Mouse (Mus musculus) midbrain, embryonic 12.5 days (tissue): ENCODE data around the gene Galnt10. TPM values are rescaled to one million over a fixed set of nuclear protein-coding genes. Genes with fewer than 3 reads are reported as not detected.
A peak's percentile ranks its signal among the peaks of the same experiment; 100 is the strongest.

Experiments used
- ATAC-seq: fragments of 200-750 bp; cut with Nextera tagmentation; 2 replicates; pipeline ENCODE4 v1.8.0; 2017; ENCODE audit warnings: low read depth, moderate TSS enrichment, moderate library complexity; ENCODE audit not compliant: low FRiP score
- H3K27ac ChIP-seq: fragments of 300-500 bp; sonication (generic); replicated peaks from 2 replicates; pipeline ENCODE4 v1.5.1; 2016; ENCODE audit warnings: mild to moderate bottlenecking
- H3K27me3 ChIP-seq: fragments of 300-500 bp; sonication (generic); 2 replicates; pipeline ENCODE4 v1.6.1; 2016; ENCODE audit warnings: mild to moderate bottlenecking
- H3K36me3 ChIP-seq: fragments of 300-500 bp; sonication (generic); 2 replicates; pipeline ENCODE4 v1.6.1; 2016
- H3K4me1 ChIP-seq: fragments of 300-500 bp; sonication (generic); 2 replicates; pipeline ENCODE4 v1.6.1; 2016
- H3K4me2 ChIP-seq: fragments of 300-500 bp; sonication (generic); replicated peaks from 2 replicates; pipeline ENCODE4 v1.6.1; 2016; ENCODE audit warnings: mild to moderate bottlenecking, moderate library complexity
- H3K4me3 ChIP-seq: fragments of 300-500 bp; sonication (generic); 2 replicates; pipeline ENCODE4 v1.5.1; 2016; ENCODE audit warnings: mild to moderate bottlenecking
- H3K9ac ChIP-seq: fragments of 300-500 bp; sonication (generic); replicated peaks from 2 replicates; pipeline ENCODE4 v1.6.1; 2016; ENCODE audit warnings: mild to moderate bottlenecking, moderate library complexity
- H3K9me3 ChIP-seq: fragments of 300-500 bp; sonication (generic); 2 replicates; pipeline ENCODE4 v1.6.1; 2016; ENCODE audit warnings: mild to moderate bottlenecking
- WGBS: fragments of 180-500 bp; shearing (Covaris S2); methylation state at CpG from one replicate; pipeline ENCODE4 v1.1.7; 2016; 5-methylcytosine and 5-hydroxymethylcytosine counted together
- polyA plus RNA-seq: library from polyadenylated mRNA; unstranded; fragments of >200 nt; fragmentation: Nextera tagmentation; extraction: Ambion mirVana; gene quantifications from 2 replicates; pipeline ENCODE4 v1.2.1, GENCODE M21; 2016

The Galnt10 gene
- polyA plus RNA-seq, 1 experiment from 2014 or later, result 26.6 TPM

GRCm38 (mm10) chr11:57779824-57780223 is 134.6 kb downstream of the Galnt10 start:
- Histone ChIP-seq H3K4me2 (no peak overlapping the region), H3K36me3 (peaks cover 10% of the 10 kb centered on the region; the same call in 1 of the 2 replicates), H3K27me3 (peaks cover 23% of the 10 kb centered on the region), H3K9me3 (no peaks in the 10 kb centered on the region), H3K27ac (no peak overlapping the region), H3K9ac (no peak overlapping the region), H3K4me3 (no peak overlapping the region), H3K4me1 (peaks cover 10% of the 10 kb centered on the region; the same call in 1 of the 2 replicates)
- WGBS, result 91% methylated on average over 14 of the region's 14 CpGs
- no peak for ATAC-seq

GRCm38 (mm10) chr11:57786616-57787418 is 141.6 kb downstream of the Galnt10 start:
- Histone ChIP-seq H3K27ac (peak overlapping the region; percentile 57), H3K4me3 (no peak overlapping the region), H3K4me1 (peaks cover 22% of the 10 kb centered on the region; the same call in 1 of the 2 replicates), H3K27me3 (peaks cover 4% of the 10 kb centered on the region), H3K4me2 (no peak overlapping the region), H3K9ac (no peak overlapping the region), H3K36me3 (peaks cover 4% of the 10 kb centered on the region; the same call in 1 of the 2 replicates), H3K9me3 (no peaks in the 10 kb centered on the region)
- WGBS, result 25% methylated on average over 18 of the region's 18 CpGs
- ATAC-seq, result peak; percentile 54

GRCm38 (mm10) chr11:57787913-57788312 is 142.7 kb downstream of the Galnt10 start:
- Histone ChIP-seq H3K4me2 (no peak overlapping the region), H3K27me3 (peaks cover 4% of the 10 kb centered on the region), H3K4me3 (no peak overlapping the region), H3K9ac (no peak overlapping the region), H3K36me3 (no peaks in the 10 kb centered on the region), H3K9me3 (no peaks in the 10 kb centered on the region), H3K27ac (no peak overlapping the region), H3K4me1 (peaks cover 22% of the 10 kb centered on the region; the same call in 1 of the 2 replicates)
- WGBS, result 44% methylated on average over 3 of the region's 3 CpGs
- no peak for ATAC-seq

GRCm38 (mm10) chr11:57790866-57791535 is 145.8 kb downstream of the Galnt10 start:
- H3K4me3 ChIP-seq, result no peak overlapping the region
- no peak overlapping the region for H3K9ac ChIP-seq
- no peaks in the 10 kb centered on the region for H3K36me3 ChIP-seq
- 29% methylated on average over 21 of the region's 21 CpGs for WGBS
- H3K9me3 ChIP-seq, result no peaks in the 10 kb centered on the region
- peaks cover 22% of the 10 kb centered on the region; the same call in 1 of the 2 replicates for H3K4me1 ChIP-seq
- H3K27ac ChIP-seq, result no peak overlapping the region
- ATAC-seq, result no peak
- peaks cover 2% of the 10 kb centered on the region; the same call in 1 of the 2 replicates for H3K27me3 ChIP-seq
- H3K4me2 ChIP-seq, result no peak overlapping the region

GRCm38 (mm10) chr11:57795086-57795485 is 149.8 kb downstream of the Galnt10 start:
- Histone ChIP-seq H3K4me3 (no peak overlapping the region), H3K27me3 (no peaks in the 10 kb centered on the region), H3K4me1 (peaks cover 8% of the 10 kb centered on the region), H3K9me3 (no peaks in the 10 kb centered on the region), H3K4me2 (no peak overlapping the region), H3K27ac (no peak overlapping the region), H3K36me3 (no peaks in the 10 kb centered on the region), H3K9ac (no peak overlapping the region)
- WGBS, result 49% methylated on average over 6 of the region's 6 CpGs
- no peak for ATAC-seq

GRCm38 (mm10) chr11:57797828-57798227 is 152.6 kb downstream of the Galnt10 start:
- Histone ChIP-seq H3K4me1 (peaks cover 17% of the 10 kb centered on the region), H3K36me3 (no peaks in the 10 kb centered on the region), H3K4me3 (no peak overlapping the region), H3K27ac (no peak overlapping the region), H3K9ac (no peak overlapping the region), H3K9me3 (no peaks in the 10 kb centered on the region), H3K4me2 (no peak overlapping the region), H3K27me3 (no peaks in the 10 kb centered on the region)
- 84% methylated on average over 9 of the region's 9 CpGs for WGBS
- ATAC-seq, result no peak

GRCm38 (mm10) chr11:57799456-57799855 is 154.2 kb downstream of the Galnt10 start:
- H3K27me3 ChIP-seq, result peaks cover 3% of the 10 kb centered on the region; the same call in 1 of the 2 replicates
- peaks cover 30% of the 10 kb centered on the region for H3K4me1 ChIP-seq
- no peak overlapping the region for H3K4me3 ChIP-seq
- no peaks in the 10 kb centered on the region for H3K36me3 ChIP-seq
- no peak for ATAC-seq
- no peak overlapping the region for H3K9ac ChIP-seq
- H3K4me2 ChIP-seq, result no peak overlapping the region
- H3K27ac ChIP-seq, result no peak overlapping the region
- no peaks in the 10 kb centered on the region for H3K9me3 ChIP-seq
- WGBS, result 86% methylated on average over 10 of the region's 10 CpGs

- 19% methylated on average over 22 of the region's 22 CpGs for WGBS
- ATAC-seq, result no peak
- H3K27me3 ChIP-seq, result peaks cover 3% of the 10 kb centered on the region; the same call in 1 of the 2 replicates
Observed at GRCm38 (mm10) chr11:57800266-57800951, 155.2 kb downstream of the Galnt10 start.

GRCm38 (mm10) chr11:57800971-57801765 is 155.9 kb downstream of the Galnt10 start, which contains the start of gene Sap30l:
Gene Sap30l, plus strand, starts transcription at chr11:57801637.
- peak within 1 kb of the TSS; percentile 86 for H3K4me2 ChIP-seq
- peaks cover 30% of the 10 kb centered on the region for H3K4me1 ChIP-seq
- H3K36me3 ChIP-seq, result 0 out of 2 replicates have a peak, but pooled peaks cover 3% of the 10 kb centered on the region
- peak within 1 kb of the TSS; percentile 93 for H3K9ac ChIP-seq
- peak within 1 kb of the TSS; percentile 97 for H3K4me3 ChIP-seq
- no peaks in the 10 kb centered on the region for H3K9me3 ChIP-seq
- H3K27ac ChIP-seq, result peak within 1 kb of the TSS; percentile 80
- H3K27me3 ChIP-seq, result peaks cover 3% of the 10 kb centered on the region; the same call in 1 of the 2 replicates
- peak; percentile 97 for ATAC-seq
- under 1% methylated on average over 66 of the region's 66 CpGs for WGBS

More at GRCm38 (mm10) chr11:57800266-57800951, 155.2 kb downstream of the Galnt10 start:
- Histone ChIP-seq H3K4me3 (peak overlapping the region; percentile 97), H3K4me2 (peak overlapping the region; percentile 86), H3K9ac (peak overlapping the region; percentile 74), H3K27ac (peak overlapping the region; percentile 80), H3K9me3 (no peaks in the 10 kb centered on the region), H3K4me1 (peaks cover 30% of the 10 kb centered on the region), H3K36me3 (no peaks in the 10 kb centered on the region)

GRCm38 (mm10) chr11:57801766-57802510 is 156.7 kb downstream of the Galnt10 start:
- H3K4me1 ChIP-seq, result peaks cover 30% of the 10 kb centered on the region
- H3K4me2 ChIP-seq, result peak overlapping the region; percentile 76
- peak; percentile 64 for ATAC-seq
- under 1% methylated on average over 81 of the region's 85 CpGs for WGBS
- 0 out of 2 replicates have a peak, but pooled peaks cover 4% of the 10 kb centered on the region for H3K36me3 ChIP-seq
- no peaks in the 10 kb centered on the region for H3K9me3 ChIP-seq
- H3K27ac ChIP-seq, result peak overlapping the region; percentile 68
- H3K4me3 ChIP-seq, result peak overlapping the region; percentile 97
- H3K27me3 ChIP-seq, result peaks cover 3% of the 10 kb centered on the region; the same call in 1 of the 2 replicates
- peak overlapping the region; percentile 93 for H3K9ac ChIP-seq
